Mouse (Mus musculus) embryonic fibroblast, embryonic 13.5 days (primary cell): Measurements from ENCODE around the gene Wwox. TPM values are rescaled to one million over a fixed set of nuclear protein-coding genes. Genes with fewer than 3 reads are reported as not detected.

Source experiments
- H3K27ac ChIP-seq: 2 replicates; pipeline ENCODE4 v1.5.1; 2012; ENCODE audit warnings: low read length, control low read depth, inconsistent platforms; ENCODE audit not compliant: insufficient read depth
- H3K4me1 ChIP-seq: 2 replicates; pipeline ENCODE4 v1.6.1; 2011; ENCODE audit warnings: low read length; ENCODE audit not compliant: control insufficient read depth, insufficient read depth
- H3K4me3 ChIP-seq: 2 replicates; pipeline ENCODE4 v1.5.1; 2011; ENCODE audit warnings: mild to moderate bottlenecking, control low read depth, low read length; ENCODE audit not compliant: insufficient read depth
- CTCF ChIP-seq: IDR thresholded peaks from 2 replicates; pipeline ENCODE4 v1.5.1; 2011; ENCODE audit warnings: mild to moderate bottlenecking, control low read depth, low read length, moderate library complexity, borderline replicate concordance; ENCODE audit not compliant: insufficient read depth
- POLR2A ChIP-seq: IDR thresholded peaks from 2 replicates; pipeline ENCODE4 v1.6.1; 2011; ENCODE audit warnings: low read depth, mild to moderate bottlenecking, control low read depth, low read length, moderate library complexity
- polyA plus RNA-seq: library from polyadenylated mRNA; stranded (reverse); fragments of >200 nt; gene quantifications from 2 replicates; pipeline ENCODE4 v1.2.4, GENCODE M21; 2011; ENCODE audit warnings: low read depth; ENCODE audit not compliant: missing spikeins, insufficient read length

Gene Wwox
- polyA plus RNA-seq, 1 experiment = 8.7 TPM

DNA sequence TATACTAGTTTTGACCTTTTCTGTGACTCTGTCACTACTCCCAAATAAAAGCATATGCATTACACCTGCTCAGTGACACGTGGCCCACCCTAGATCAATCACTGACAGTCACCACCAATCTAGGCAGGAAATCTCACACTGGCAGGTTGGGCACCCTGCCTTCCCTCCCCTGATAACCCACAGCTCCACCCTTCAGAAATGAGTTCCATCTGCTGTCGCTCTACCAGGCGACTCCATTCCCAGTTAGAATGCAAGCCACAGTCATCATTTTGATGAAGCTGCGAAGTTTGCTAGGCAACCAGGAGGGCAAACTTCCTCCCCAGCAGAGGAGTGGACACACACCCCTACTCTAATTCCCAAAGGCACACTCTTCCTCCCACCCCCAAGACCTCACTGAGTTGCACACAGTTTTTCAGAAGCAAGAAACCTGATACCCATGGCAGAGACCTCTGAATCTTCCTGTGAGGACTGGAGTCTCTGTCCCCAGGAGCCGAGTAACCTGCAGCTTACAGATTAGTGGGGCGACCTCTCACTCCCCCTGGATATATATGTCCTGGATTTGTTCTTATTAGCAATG, 238.2 kb downstream of the Wwox start:
- Histone ChIP-seq H3K27ac (no peak overlapping the region), H3K4me3 (no peak overlapping the region), H3K4me1 (peaks cover 9% of the 10 kb centered on the region)
- no peak for TF ChIP-seq CTCF
- TF ChIP-seq POLR2A = no peak

DNA sequence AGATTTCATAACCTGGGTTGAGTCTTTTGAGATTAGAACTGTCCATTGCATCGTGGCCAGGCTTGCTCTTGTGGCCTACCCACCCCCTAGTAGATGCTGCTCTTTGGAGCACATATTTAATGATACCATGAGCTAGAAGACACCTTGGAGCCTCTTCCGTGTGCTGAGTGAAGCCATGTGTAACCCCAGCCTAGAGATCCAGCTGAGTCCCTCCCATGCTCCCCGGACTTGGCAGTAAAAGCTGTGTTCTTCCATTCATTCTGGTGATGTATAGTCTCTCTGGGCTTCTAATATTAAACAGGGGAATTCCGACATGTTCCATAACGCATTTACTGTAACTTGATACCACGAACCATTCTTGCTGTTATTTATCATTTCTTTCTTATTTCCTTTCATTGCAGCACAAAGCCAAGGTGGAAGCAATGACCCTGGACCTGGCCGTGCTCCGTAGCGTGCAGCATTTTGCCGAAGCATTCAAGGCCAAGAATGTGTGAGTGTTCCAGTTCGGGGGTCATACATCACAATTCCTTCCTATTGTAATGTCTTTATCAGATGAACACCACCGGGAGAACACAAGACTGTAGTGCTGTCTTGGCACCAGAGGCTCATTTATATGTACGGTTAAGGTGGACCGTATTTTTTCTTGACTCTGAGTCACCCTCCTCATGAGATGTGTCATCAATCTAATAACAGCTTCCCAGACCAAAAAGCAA, 240.1 kb downstream of the Wwox start:
- Histone ChIP-seq H3K4me1 (peaks cover 6% of the 10 kb centered on the region), H3K4me3 (no peak overlapping the region), H3K27ac (peak overlapping the region; percentile 0; the same call in 1 of the 2 replicates)
- TF ChIP-seq POLR2A = no peak
- TF ChIP-seq CTCF = no peak

- Histone ChIP-seq H3K27ac (no peak overlapping the region), H3K4me1 (peaks cover 6% of the 10 kb centered on the region), H3K4me3 (no peak overlapping the region)
- TF ChIP-seq POLR2A (no peak), CTCF (no peak)
Measured at GRCm38 (mm10) chr8:114681136-114681535, 241.7 kb downstream of the Wwox start.

GRCm38 (mm10) chr8:114682166-114682565, 242.7 kb downstream of the Wwox start:
- Histone ChIP-seq H3K4me1 (peaks cover 6% of the 10 kb centered on the region), H3K4me3 (no peak overlapping the region), H3K27ac (no peak overlapping the region)
- no peak for TF ChIP-seq CTCF
- TF ChIP-seq POLR2A = no peak

GRCm38 (mm10) chr8:114684046-114684702, 244.7 kb downstream of the Wwox start:
- Histone ChIP-seq H3K27ac (no peak overlapping the region), H3K4me1 (peaks cover 6% of the 10 kb centered on the region), H3K4me3 (no peak overlapping the region)
- TF ChIP-seq POLR2A (no peak), CTCF (no peak)

- TF ChIP-seq POLR2A (no peak), CTCF (no peak)
- Histone ChIP-seq H3K4me1 (no peaks in the 10 kb centered on the region), H3K27ac (no peak overlapping the region), H3K4me3 (no peak overlapping the region)
Measured at GRCm38 (mm10) chr8:114686462-114686861, 247.0 kb downstream of the Wwox start.

- no peaks in the 10 kb centered on the region for H3K4me1 ChIP-seq
- no peak for TF ChIP-seq POLR2A
- TF ChIP-seq CTCF = no peak
- no peak overlapping the region for H3K27ac ChIP-seq
- H3K4me3 ChIP-seq = no peak overlapping the region
Measured at GRCm38 (mm10) chr8:114688732-114689131, 249.3 kb downstream of the Wwox start.

DNA sequence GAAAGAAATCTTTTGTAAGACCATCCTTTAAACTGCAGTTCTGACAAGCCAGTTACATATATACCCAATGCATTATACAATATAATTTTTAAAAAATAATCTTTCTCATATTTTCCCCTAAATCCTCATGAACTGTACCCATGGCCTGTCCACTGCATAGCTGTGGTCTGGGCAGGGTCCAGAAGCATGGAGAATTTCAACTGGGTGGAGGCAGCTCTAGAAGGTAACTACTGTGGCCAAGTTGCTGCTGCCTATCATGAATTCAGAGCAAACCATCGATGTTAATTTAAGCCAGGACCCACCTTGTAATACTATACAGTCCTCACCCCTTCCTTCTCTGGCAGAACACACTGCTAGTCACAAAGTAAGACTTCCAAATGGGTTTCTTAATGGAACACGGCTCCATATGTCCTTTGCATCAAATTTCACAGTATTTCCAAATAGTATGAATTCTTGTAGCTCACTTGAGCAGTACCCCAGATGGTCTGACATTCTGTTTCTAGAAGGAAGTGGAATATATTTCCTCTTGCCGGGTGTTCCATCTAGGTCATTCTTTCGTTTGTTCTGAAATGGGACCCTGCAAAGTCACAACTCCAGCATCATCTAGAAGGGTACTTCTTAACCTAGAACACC, 255.2 kb downstream of the Wwox start:
- TF ChIP-seq CTCF = no peak
- no peak for TF ChIP-seq POLR2A
- no peaks in the 10 kb centered on the region for H3K4me1 ChIP-seq
- H3K4me3 ChIP-seq = no peak overlapping the region
- 0 out of 2 replicates have a peak overlapping the region, but pooled peaks have one; percentile 20 for H3K27ac ChIP-seq

DNA sequence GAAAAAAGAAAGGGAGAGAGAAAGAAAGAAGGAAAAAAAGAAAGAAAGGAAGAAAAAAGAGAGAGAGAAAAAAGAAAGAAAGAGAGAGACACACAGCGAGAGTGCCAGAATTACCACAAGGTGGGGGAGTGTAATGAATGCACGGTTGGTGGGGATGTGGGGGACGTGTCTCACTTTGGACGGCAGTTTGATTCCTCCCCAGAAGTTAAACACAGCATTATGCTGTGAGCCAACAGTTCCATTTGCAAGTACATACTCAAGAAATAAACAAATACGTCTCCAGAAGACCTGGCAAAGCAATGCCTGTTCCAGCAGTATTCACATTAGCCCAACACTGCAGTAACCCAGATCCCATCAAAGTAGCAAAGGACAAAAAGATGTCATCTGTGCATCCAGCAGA, 264.1 kb downstream of the Wwox start:
- H3K4me3 ChIP-seq = no peak overlapping the region
- H3K27ac ChIP-seq = no peak overlapping the region
- no peaks in the 10 kb centered on the region for H3K4me1 ChIP-seq
- TF ChIP-seq CTCF (no peak), POLR2A (no peak)
